Comparison of ENCODE assay signal across 8 mouse cellular contexts in genomic region chr6:48177936-48178335, GRCm38 (mm10).
DNase-seq lines count a peak whose midpoint lies in the region; ATAC-seq and TF ChIP-seq lines count a peak whose summit lies in the region.
"Had no signal": no experiment of that assay in that cellular context is flagged by ENCODE, and none has a peak within 500 bp of the region (broad histone marks: within the 10 kb centered on the region; RNA-seq: fewer than 3 reads in every experiment).

No protein-coding gene starts in this region.

- no peak overlapping the region for H3K4me3 ChIP-seq in spleen, adult 2 months (ENCODE audit: extremely low read depth, insufficient read depth, insufficient read length)
- no peak overlapping the region for H3K4me3 ChIP-seq in embryonic facial prominence, embryonic 10.5 days
- H3K4me3 ChIP-seq in liver, embryonic 14.5 days (ENCODE audit: insufficient read depth in 1 of 2, low read depth in 2 of 2, low read length in 2 of 2): no peak overlapping the region
- H3K4me3 ChIP-seq: heart, embryonic 13.5 days had no signal

- no peaks in the 10 kb centered on the region for H3K4me1 ChIP-seq in spleen, adult 2 months (ENCODE audit: control insufficient read depth, insufficient read depth, insufficient read length)
- H3K4me1 ChIP-seq in embryonic facial prominence, embryonic 10.5 days: 0 out of 2 replicates have a peak, but pooled peaks cover 5% of the 10 kb centered on the region
- no peaks in the 10 kb centered on the region for H3K4me1 ChIP-seq in liver, embryonic 14.5 days (replicated peaks; ENCODE audit: control insufficient read depth in 2 of 2, insufficient read depth in 2 of 2, low read length in 1 of 2)
- H3K4me1 ChIP-seq: heart, embryonic 13.5 days had no signal

- TF ChIP-seq POLR2A in spleen, adult 2 months (IDR thresholded peaks at IDR 0.05; ENCODE audit: low read depth, low read length): no peak

- no peak overlapping the region for H3K4me2 ChIP-seq in liver, embryonic 14.5 days (ENCODE audit: low read depth)
- H3K4me2 ChIP-seq: heart, embryonic 13.5 days had no signal

- TF ChIP-seq CTCF in spleen, adult 2 months (IDR thresholded peaks at IDR 0.05; ENCODE audit: extremely low read depth, insufficient read depth, insufficient read length, insufficient replicate concordance): no peak
- TF ChIP-seq CTCF in liver, embryonic 14.5 days (IDR thresholded peaks at IDR 0.05; ENCODE audit: low read depth): peak; percentile 18; the same call in 1 of the 2 replicates

- H3K27ac ChIP-seq in spleen, adult 2 months (ENCODE audit: insufficient read depth, low read length): no peak overlapping the region
- peak overlapping the region; percentile 45; the same call in 1 of the 2 replicates for H3K27ac ChIP-seq in embryonic facial prominence, embryonic 10.5 days (replicated peaks)
- no peak overlapping the region for H3K27ac ChIP-seq in liver, embryonic 14.5 days
- H3K27ac ChIP-seq: heart, embryonic 13.5 days had no signal

- 22% methylated on average over 2 of the region's 2 CpGs for WGBS in spleen, adult 2 months
- 6% methylated on average over 2 of the region's 2 CpGs for WGBS in embryonic facial prominence, embryonic 10.5 days
- WGBS in liver, embryonic 14.5 days (ENCODE audit: insufficient replicate concordance): 12% methylated on average over 2 of the region's 2 CpGs

- no peak for TF ChIP-seq EP300 in liver, embryonic 14.5 days (IDR thresholded peaks at IDR 0.05; ENCODE audit: low read depth)

- peak; percentile 15 for DNase-seq in spleen, adult 2 months (ENCODE audit: low read depth in 1 of 2, low spot score in 2 of 2)
- DNase-seq in spleen, adult 12 weeks (ENCODE audit: low spot score): no peak
- peak; percentile 79 for DNase-seq in adrenal gland, postnatal 14 days
- DNase-seq in embryonic facial prominence, embryonic 10.5 days (ENCODE audit: low spot score): peak; percentile 41
- peak; percentile 78 for DNase-seq in kidney, adult 9 months
- DNase-seq in liver, embryonic 14.5 days (ENCODE audit: low read depth in 3 of 3, low spot score in 3 of 3): peak; percentile 6 to 22 (median 18)
- DNase-seq in right cerebral cortex, postnatal 36 days (ENCODE audit: low spot score in 2 of 2): peak; percentile 44 to 56

- no peaks in the 10 kb centered on the region for H3K36me3 ChIP-seq in spleen, adult 2 months (ENCODE audit: control insufficient read depth, insufficient read depth, low read length)
- no peaks in the 10 kb centered on the region for H3K36me3 ChIP-seq in embryonic facial prominence, embryonic 10.5 days (replicated peaks)
- H3K36me3 ChIP-seq in liver, embryonic 14.5 days (replicated peaks; ENCODE audit: control insufficient read depth, insufficient read depth, low read depth): no peaks in the 10 kb centered on the region
- H3K36me3 ChIP-seq: heart, embryonic 13.5 days had no signal

- no peaks in the 10 kb centered on the region for H3K9me3 ChIP-seq in embryonic facial prominence, embryonic 10.5 days
- no peaks in the 10 kb centered on the region for H3K9me3 ChIP-seq in liver, embryonic 14.5 days (ENCODE audit: control insufficient read depth, low read length)
- H3K9me3 ChIP-seq: heart, embryonic 13.5 days had no signal

- ATAC-seq in liver, embryonic 14.5 days (ENCODE audit: insufficient read depth): no peak

- no peaks in the 10 kb centered on the region for H3K27me3 ChIP-seq in spleen, adult 2 months (ENCODE audit: control insufficient read depth, insufficient read depth, low read length)
- no peaks in the 10 kb centered on the region for H3K27me3 ChIP-seq in embryonic facial prominence, embryonic 10.5 days (replicated peaks; ENCODE audit: low read depth, poor library complexity, severe bottlenecking)
- H3K27me3 ChIP-seq in liver, embryonic 14.5 days (ENCODE audit: control insufficient read depth, insufficient read depth, low read length): no peaks in the 10 kb centered on the region
- H3K27me3 ChIP-seq: heart, embryonic 13.5 days had no signal

- no peak overlapping the region for H3K9ac ChIP-seq in liver, embryonic 14.5 days (replicated peaks)
- H3K9ac ChIP-seq: heart, embryonic 13.5 days had no signal
